8 mouse cellular contexts compared by ENCODE assay signal in genomic region chr3:94838631-94839030, GRCm38 (mm10). TPM values are rescaled to one million over a fixed set of nuclear protein-coding genes. Genes with fewer than 3 reads are reported as not detected.
A peak's percentile ranks its signal among the peaks of the same experiment; 100 is the strongest.
DNase-seq lines count a peak whose midpoint lies in the region; ATAC-seq lines count a peak whose summit lies in the region.

No protein-coding gene starts in this region.

- WGBS in heart, embryonic 10.5 days, result 27% methylated on average over 9 of the region's 9 CpGs
- 20% methylated on average over 9 of the region's 9 CpGs for WGBS in limb, embryonic 12.5 days
- WGBS in midbrain, embryonic 16.5 days, result 9% methylated on average over 9 of the region's 9 CpGs

- peaks cover 17% of the 10 kb centered on the region for H3K4me1 ChIP-seq in heart, embryonic 10.5 days
- H3K4me1 ChIP-seq in limb, embryonic 12.5 days (replicated peaks), result peaks cover 12% of the 10 kb centered on the region
- H3K4me1 ChIP-seq in midbrain, embryonic 16.5 days (ENCODE audit: control insufficient read depth, insufficient read depth, low read length), result peaks cover 22% of the 10 kb centered on the region

- ATAC-seq in limb, embryonic 12.5 days (ENCODE audit: insufficient number of reproducible peaks, insufficient read depth, low FRiP score, low TSS enrichment, low read depth), result no peak
- no peak for ATAC-seq in midbrain, embryonic 16.5 days

- intact Hi-C loops in heart, postnatal 25 days (cut with DNase I), result loop anchor here (5.0 kb wide), 1 partner anchor 256 kb away; the partner anchor contains the start of gene Snx27
- intact Hi-C loops in left cerebral cortex, postnatal 4 days (cut with DNase I), result no loop called here

- peak overlapping the region; percentile 87 for H3K9ac ChIP-seq in limb, embryonic 12.5 days (replicated peaks)
- H3K9ac ChIP-seq in midbrain, embryonic 16.5 days (ENCODE audit: low read depth, low read length), result peak overlapping the region; percentile 89

- no peaks in the 10 kb centered on the region for H3K27me3 ChIP-seq in heart, embryonic 10.5 days (ENCODE audit: insufficient read depth, poor library complexity, severe bottlenecking)
- H3K27me3 ChIP-seq in limb, embryonic 12.5 days, result no peaks in the 10 kb centered on the region
- H3K27me3 ChIP-seq in midbrain, embryonic 16.5 days (ENCODE audit: control insufficient read depth, insufficient read depth, low read depth, low read length), result no peaks in the 10 kb centered on the region

- peak overlapping the region; percentile 78 for H3K4me2 ChIP-seq in limb, embryonic 12.5 days
- peak overlapping the region; percentile 90 for H3K4me2 ChIP-seq in midbrain, embryonic 16.5 days (ENCODE audit: low read length)

- H3K27ac ChIP-seq in heart, embryonic 10.5 days, result peak overlapping the region; percentile 99
- peak overlapping the region; percentile 97 for H3K27ac ChIP-seq in limb, embryonic 12.5 days
- peak overlapping the region; percentile 100 for H3K27ac ChIP-seq in midbrain, embryonic 16.5 days (ENCODE audit: low read length)

- peak overlapping the region; percentile 82 for H3K4me3 ChIP-seq in heart, embryonic 10.5 days
- H3K4me3 ChIP-seq in limb, embryonic 12.5 days (replicated peaks), result peak overlapping the region; percentile 70
- peak overlapping the region; percentile 69 for H3K4me3 ChIP-seq in midbrain, embryonic 16.5 days (ENCODE audit: low read depth, low read length)

- no peaks in the 10 kb centered on the region for H3K36me3 ChIP-seq in heart, embryonic 10.5 days
- no peaks in the 10 kb centered on the region for H3K36me3 ChIP-seq in limb, embryonic 12.5 days
- no peaks in the 10 kb centered on the region for H3K36me3 ChIP-seq in midbrain, embryonic 16.5 days (ENCODE audit: control insufficient read depth, insufficient read depth, low read length)

- H3K9me3 ChIP-seq in heart, embryonic 10.5 days, result no peaks in the 10 kb centered on the region
- peaks cover under 1% of the 10 kb centered on the region; the same call in 1 of the 2 replicates for H3K9me3 ChIP-seq in limb, embryonic 12.5 days
- H3K9me3 ChIP-seq in midbrain, embryonic 16.5 days (replicated peaks; ENCODE audit: control insufficient read depth, low read length, poor library complexity, severe bottlenecking), result no peaks in the 10 kb centered on the region

- peak; percentile 80 for DNase-seq in heart, adult 11 months
- DNase-seq in heart, postnatal 25 days (ENCODE audit: low spot score), result no peak
- peak; percentile 27 for DNase-seq in c-Kit-positive CD71-positive TER-119-positive erythroid progenitor cells, embryonic 14.5 days (ENCODE audit: low spot score)
- no peak for DNase-seq in heart, embryonic 10.5 days (ENCODE audit: low spot score)
- no peak for DNase-seq in urinary bladder, adult 18-20 months (ENCODE audit: low spot score in 2 of 2)
- DNase-seq in left cerebral cortex, postnatal 4 days, result no peak

RNA-seq across cellular contexts. Expression of gene Pogz, which starts 1.3 kb away (rescaled TPM):
- total RNA-seq in heart, postnatal 25 days (2021), result 10 to 100 TPM; 16.6 to 21.3 TPM
- polyA plus RNA-seq in heart, embryonic 10.5 days (2016; fragmentation: Nextera tagmentation; extraction: Ambion mirVana), result 11.8 and 13.2 TPM in 2 replicates
- 21.0 and 23.0 TPM in 2 replicates for polyA plus RNA-seq in limb, embryonic 12.5 days (2016; fragmentation: Nextera tagmentation; extraction: Ambion mirVana)
- polyA plus RNA-seq in midbrain, embryonic 16.5 days (2015; fragmentation: Nextera tagmentation; extraction: Ambion mirVana), result 21.1 and 23.5 TPM in 2 replicates
- 10 to 100 TPM; 97.9 to 99.7 TPM for total RNA-seq in left cerebral cortex, postnatal 4 days (2021)

RNA-seq across cellular contexts. Expression of gene Psmb4, which starts 48.1 kb away (rescaled TPM):
- total RNA-seq in heart, postnatal 25 days (2021), result 100 to 1,000 TPM; 217 to 228 TPM
- 305 and 348 TPM in 2 replicates for polyA plus RNA-seq in heart, embryonic 10.5 days (2016; fragmentation: Nextera tagmentation; extraction: Ambion mirVana)
- polyA plus RNA-seq in limb, embryonic 12.5 days (2016; fragmentation: Nextera tagmentation; extraction: Ambion mirVana), result 316 and 330 TPM in 2 replicates
- polyA plus RNA-seq in midbrain, embryonic 16.5 days (2015; fragmentation: Nextera tagmentation; extraction: Ambion mirVana), result 322 and 353 TPM in 2 replicates
- 100 to 1,000 TPM; 320 to 322 TPM for total RNA-seq in left cerebral cortex, postnatal 4 days (2021)

RNA-seq across cellular contexts. Expression of gene Cgn, which starts 52.3 kb away (rescaled TPM):
- total RNA-seq in heart, postnatal 25 days (2021), result under 1 TPM; 0.60 to 0.92 TPM
- 3.4 and 8.0 TPM in 2 replicates for polyA plus RNA-seq in heart, embryonic 10.5 days (2016; fragmentation: Nextera tagmentation; extraction: Ambion mirVana)
- 6.2 and 6.8 TPM in 2 replicates for polyA plus RNA-seq in limb, embryonic 12.5 days (2016; fragmentation: Nextera tagmentation; extraction: Ambion mirVana)
- polyA plus RNA-seq in midbrain, embryonic 16.5 days (2015; fragmentation: Nextera tagmentation; extraction: Ambion mirVana), result 14.2 and 16.9 TPM in 2 replicates
- 10 to 100 TPM; 17.1 to 17.9 TPM for total RNA-seq in left cerebral cortex, postnatal 4 days (2021)

Comparison
In these comparisons a context has a peak if more than half of its experiments do, and no peak if none do; other contexts are left out.
1. DNase-seq: peak in heart, adult 11 months (single experiment) and c-Kit-positive CD71-positive TER-119-positive erythroid progenitor cells, embryonic 14.5 days (single experiment); none in heart, postnatal 25 days (single experiment), heart, embryonic 10.5 days (single experiment), urinary bladder, adult 18-20 months (0 of 2) and left cerebral cortex, postnatal 4 days (single experiment).
2. Peak in every context shown above with its lines, with median percentiles within 50 percentile points of each other: H3K27ac ChIP-seq and H3K4me3 ChIP-seq.